Mouse (Mus musculus) CH12.LX (cell line): ENCODE data around the gene Ccser1. TPM values are rescaled to one million over a fixed set of nuclear protein-coding genes. Genes with fewer than 3 reads are reported as not detected.

Experiments used
- DNase-seq: peaks from one replicate; pipeline ENCODE4 v3.0.0-alpha.2; 2013; ENCODE audit errors: extremely low read depth
- H3K27ac ChIP-seq: 2 replicates; pipeline ENCODE4 v1.5.1; 2012; ENCODE audit warnings: low read depth, mild to moderate bottlenecking, control low read depth, moderate library complexity; ENCODE audit not compliant: insufficient read depth
- H3K27me3 ChIP-seq: replicated peaks from 2 replicates; pipeline ENCODE3; 2012; ENCODE audit warnings: inconsistent platforms
- H3K36me3 ChIP-seq, 2 experiments: replicated peaks in 1 of 2; 2 replicates each; pipeline versions ENCODE3 to v1.6.1; 2012; ENCODE audit warnings: inconsistent platforms in 1 of 2, low read length in 1 of 2, mild to moderate bottlenecking in 1 of 2, mixed read lengths in 1 of 2, moderate library complexity in 1 of 2; ENCODE audit not compliant: control insufficient read depth in 1 of 2, insufficient read depth in 1 of 2
- H3K4me1 ChIP-seq, 2 experiments: 2 replicates each; pipeline ENCODE4 v1.6.1; 2012; ENCODE audit warnings: inconsistent platforms in 1 of 2, moderate library complexity in 1 of 2; ENCODE audit not compliant: insufficient read depth in 2 of 2, control insufficient read depth in 1 of 2
- H3K4me2 ChIP-seq: 2 replicates; pipeline ENCODE4 v1.6.1; 2012; ENCODE audit warnings: low read depth, mild to moderate bottlenecking, control low read depth; ENCODE audit not compliant: poor library complexity, insufficient read depth, severe bottlenecking
- H3K4me3 ChIP-seq, 3 experiments: fragments of 150-350 bp in 1 of 3; sonication (generic) in 1 of 3; replicated peaks in 1 of 3; 2 replicates each; pipeline versions ENCODE3 to v1.5.1; 2011 to 2012; ENCODE audit warnings: low read depth in 2 of 3, low read length in 2 of 3, mild to moderate bottlenecking in 2 of 3, moderate library complexity in 2 of 3, control low read depth in 1 of 3, improper control_type of control experiment in 1 of 3, inconsistent platforms in 1 of 3, mixed read lengths in 1 of 3; ENCODE audit not compliant: poor library complexity in 1 of 3
- H3K79me2 ChIP-seq: replicated peaks from 2 replicates; pipeline ENCODE4 v1.6.1; 2012; ENCODE audit warnings: mild to moderate bottlenecking, moderate library complexity; ENCODE audit not compliant: control insufficient read depth, poor library complexity, insufficient read depth, severe bottlenecking; ENCODE audit errors: extremely low read depth
- H3K9ac ChIP-seq: 2 replicates; pipeline ENCODE4 v1.6.1; 2012; ENCODE audit warnings: low read depth, mild to moderate bottlenecking, control low read depth, moderate library complexity; ENCODE audit not compliant: insufficient read depth
- H3K9me3 ChIP-seq: replicated peaks from 2 replicates; pipeline ENCODE3; 2012; ENCODE audit warnings: low read length, inconsistent platforms, mixed read lengths
- CTCF ChIP-seq, 2 experiments: IDR thresholded peaks in 1 of 2; conservative IDR thresholded peaks in 1 of 2; 2 replicates each; pipeline ENCODE4 v1.5.1; 2011 to 2012; ENCODE audit warnings: low read depth in 2 of 2, low read length in 2 of 2, improper control_type of control experiment in 1 of 2, inconsistent platforms in 1 of 2, mild to moderate bottlenecking in 1 of 2, moderate library complexity in 1 of 2
- EP300 ChIP-seq: IDR thresholded peaks from 2 replicates; pipeline ENCODE4 v1.6.1; 2011; ENCODE audit warnings: low read length, improper control_type of control experiment
- ETS1 ChIP-seq: conservative IDR thresholded peaks from 2 replicates; pipeline ENCODE4 v1.6.1; 2012; ENCODE audit warnings: low read depth, mild to moderate bottlenecking, inconsistent platforms, low read length, improper control_type of control experiment, moderate library complexity
- GABPA ChIP-seq: IDR thresholded peaks from 2 replicates; pipeline ENCODE4 v1.6.1; 2012; ENCODE audit warnings: low read depth, low read length, improper control_type of control experiment, inconsistent platforms; ENCODE audit not compliant: insufficient replicate concordance
- HCFC1 ChIP-seq: IDR thresholded peaks from 2 replicates; pipeline ENCODE4 v1.6.1; 2012; ENCODE audit warnings: low read depth, mild to moderate bottlenecking, inconsistent platforms, low read length, improper control_type of control experiment
- IRF4 ChIP-seq: IDR thresholded peaks from 2 replicates; pipeline ENCODE4 v1.6.1; 2014; ENCODE audit warnings: low read depth, mild to moderate bottlenecking, inconsistent platforms, low read length, improper control_type of control experiment
- MAFK ChIP-seq: IDR thresholded peaks from 2 replicates; pipeline ENCODE4 v1.6.1; 2011; ENCODE audit warnings: low read length, improper control_type of control experiment; ENCODE audit not compliant: insufficient replicate concordance
- MAX ChIP-seq: IDR thresholded peaks from 2 replicates; pipeline ENCODE4 v1.6.1; 2011; ENCODE audit warnings: low read length, improper control_type of control experiment
- MAZ ChIP-seq: IDR thresholded peaks from 2 replicates; pipeline ENCODE4 v1.6.1; 2012; ENCODE audit warnings: low read depth, mild to moderate bottlenecking, inconsistent platforms, low read length, improper control_type of control experiment, moderate library complexity
- MXI1 ChIP-seq: IDR thresholded peaks from 2 replicates; pipeline ENCODE4 v1.6.1; 2011; ENCODE audit warnings: mild to moderate bottlenecking, low read depth, low read length, improper control_type of control experiment
- MYC ChIP-seq: IDR thresholded peaks from 2 replicates; pipeline ENCODE4 v1.6.1; 2011; ENCODE audit warnings: low read depth, mild to moderate bottlenecking, improper control_type of control experiment, low read length
- NELFE ChIP-seq: IDR thresholded peaks from 2 replicates; pipeline ENCODE4 v1.6.1; 2011; ENCODE audit warnings: low read depth, low read length, improper control_type of control experiment
- NRF1 ChIP-seq: IDR thresholded peaks from 2 replicates; pipeline ENCODE4 v1.6.1; 2014; ENCODE audit warnings: low read depth, mild to moderate bottlenecking, inconsistent platforms, low read length, improper control_type of control experiment, moderate library complexity
- RCOR1 ChIP-seq: conservative IDR thresholded peaks from 2 replicates; pipeline ENCODE4 v1.6.1; 2012; ENCODE audit warnings: low read depth, mild to moderate bottlenecking, inconsistent platforms, low read length, improper control_type of control experiment
- SIN3A ChIP-seq: IDR thresholded peaks from 2 replicates; pipeline ENCODE4 v1.6.1; 2012; ENCODE audit warnings: low read length, improper control_type of control experiment, inconsistent platforms
- TBP ChIP-seq: conservative IDR thresholded peaks from 2 replicates; pipeline ENCODE4 v1.6.1; 2011; ENCODE audit warnings: low read depth, low read length, improper control_type of control experiment
- USF2 ChIP-seq: conservative IDR thresholded peaks from 2 replicates; pipeline ENCODE4 v1.6.1; 2011; ENCODE audit warnings: low read depth, low read length, improper control_type of control experiment
- ZC3H11A ChIP-seq: IDR thresholded peaks from 2 replicates; pipeline ENCODE4 v1.6.1; 2012; ENCODE audit warnings: low read depth, mild to moderate bottlenecking, inconsistent platforms, low read length, improper control_type of control experiment
- dilution Hi-C: fragments of 300-500 bp; cut with MboI; formaldehyde crosslinking; loops from 2 replicates; pipeline ENCODE4 v1.14.3; 2020; ENCODE audit warnings: low sequenced_read_pairs; ENCODE audit not compliant: extremely low pct_unique_long_range_greater_than_20kb, extremely low pct_ligation_motif_present
- in situ Hi-C: fragments of 300-500 bp; cut with MboI; formaldehyde crosslinking; loops from 3 replicates; pipeline ENCODE4 v1.14.3; 2019; ENCODE audit warnings: low sequenced_read_pairs, low pct_ligation_motif_present, low pct_unique_long_range_greater_than_20kb, mixed read lengths
- polyA plus RNA-seq: library from polyadenylated mRNA; unstranded; fragments of >175 nt; gene quantifications from 2 replicates; pipeline ENCODE4 v1.2.1, GENCODE M21; 2012; ENCODE audit warnings: low read depth; ENCODE audit not compliant: insufficient read length
- total RNA-seq, 2 experiments: library from RNA; depleted of rRNA; stranded (reverse); fragments of 300-350 nt in 1 of 2; fragments of >200 nt in 1 of 2; gene quantifications; 2 replicates each; pipeline ENCODE4 v1.2.3; 2012 to 2014

Gene Ccser1
- total and polyA plus RNA-seq, 3 experiments = not detected

DNA sequence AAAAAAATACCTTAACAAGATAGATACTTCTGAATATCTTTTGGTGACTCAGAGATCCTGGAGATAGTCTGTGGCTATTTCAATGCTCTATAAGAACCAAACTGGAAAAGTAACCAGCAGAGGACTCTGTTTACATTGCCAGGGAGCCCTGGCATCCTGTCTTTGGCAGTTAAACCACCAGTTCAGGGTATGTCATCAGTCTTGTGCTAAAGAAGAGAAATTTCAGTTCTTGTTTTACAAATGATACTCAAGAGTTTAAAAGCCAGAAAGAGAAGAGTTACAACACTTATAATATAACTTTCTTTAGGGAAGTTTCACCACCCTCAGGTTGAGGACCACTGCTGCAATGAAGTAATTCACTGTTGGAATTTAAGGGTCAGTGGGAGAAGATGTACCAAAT lies 258.0 kb downstream of the Ccser1 start:
- H3K9me3 ChIP-seq = peaks cover 26% of the 10 kb centered on the region
- H3K9ac ChIP-seq = no peak overlapping the region
- H3K27ac ChIP-seq = no peak overlapping the region
- TF ChIP-seq EP300 (no peak), CTCF (conservative IDR thresholded peaks at IDR 0.05 in 1 of 2, IDR thresholded peaks at IDR 0.05 in 1 of 2; ENCODE audit: low read depth in 2 of 2, low read length in 2 of 2) (no peak), IRF4 (no peak), HCFC1 (no peak), NELFE (no peak), RCOR1 (no peak), TBP (no peak)
- TF ChIP-seq, all 38 proteins: peak for 0
- Histone ChIP-seq H3K4me2 (no peak overlapping the region), H3K4me1 (no peaks in the 10 kb centered on the region), H3K36me3 (no peaks in the 10 kb centered on the region), H3K4me3 (no peak overlapping the region), H3K79me2 (no peaks in the 10 kb centered on the region), H3K27me3 (no peaks in the 10 kb centered on the region)
- in situ Hi-C loops (no loop called here), dilution Hi-C loops (no loop called here)
- DNase-seq = no peak

DNA sequence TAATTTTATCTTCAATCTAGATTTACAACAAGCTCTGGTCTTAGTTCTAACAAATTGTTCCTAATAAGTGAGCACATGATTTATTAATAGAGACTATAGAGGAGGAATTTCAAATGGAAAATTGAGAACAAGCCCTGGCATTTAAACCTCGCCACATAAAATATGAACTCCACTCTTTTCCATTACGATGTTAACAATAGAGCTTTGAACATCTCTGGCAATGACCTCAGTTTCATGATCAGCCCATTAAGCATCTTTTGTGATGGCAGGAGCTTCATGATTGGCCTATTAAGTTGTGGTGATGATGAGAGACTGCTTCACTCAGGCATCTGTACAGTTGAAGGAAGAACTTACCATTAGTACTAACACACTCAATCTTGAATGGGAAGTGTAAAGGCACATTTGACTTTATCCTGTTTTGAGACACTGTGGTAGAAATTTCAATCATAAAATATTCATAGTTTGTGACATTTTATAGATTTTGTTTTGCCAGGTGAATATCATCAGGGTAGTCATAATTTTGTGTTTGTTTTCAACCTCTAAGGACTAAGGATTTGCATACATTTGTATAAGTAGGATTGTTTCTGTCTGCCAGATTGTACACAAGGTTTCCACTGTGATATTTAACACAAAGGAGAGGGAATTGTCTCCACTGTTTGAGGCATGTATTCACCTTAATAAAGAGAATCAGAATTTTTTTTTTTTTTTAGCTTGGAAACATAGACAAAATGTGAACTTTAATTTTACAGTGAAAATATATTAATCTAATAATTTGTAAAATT lies 291.4 kb downstream of the Ccser1 start:
- no peak for DNase-seq
- H3K4me1 ChIP-seq = no peaks in the 10 kb centered on the region
- H3K36me3 ChIP-seq = no peaks in the 10 kb centered on the region
- H3K4me2 ChIP-seq = no peak overlapping the region
- no peaks in the 10 kb centered on the region for H3K27me3 ChIP-seq
- dilution Hi-C loops = no loop called here
- no peak overlapping the region for H3K4me3 ChIP-seq
- H3K79me2 ChIP-seq = no peaks in the 10 kb centered on the region
- TF ChIP-seq SIN3A (no peak), USF2 (no peak), MYC (no peak), TBP (no peak), ETS1 (no peak), MXI1 (no peak)
- in situ Hi-C loops = no loop called here
- peaks cover 28% of the 10 kb centered on the region for H3K9me3 ChIP-seq
- no peak overlapping the region for H3K27ac ChIP-seq
- H3K9ac ChIP-seq = no peak overlapping the region

DNA sequence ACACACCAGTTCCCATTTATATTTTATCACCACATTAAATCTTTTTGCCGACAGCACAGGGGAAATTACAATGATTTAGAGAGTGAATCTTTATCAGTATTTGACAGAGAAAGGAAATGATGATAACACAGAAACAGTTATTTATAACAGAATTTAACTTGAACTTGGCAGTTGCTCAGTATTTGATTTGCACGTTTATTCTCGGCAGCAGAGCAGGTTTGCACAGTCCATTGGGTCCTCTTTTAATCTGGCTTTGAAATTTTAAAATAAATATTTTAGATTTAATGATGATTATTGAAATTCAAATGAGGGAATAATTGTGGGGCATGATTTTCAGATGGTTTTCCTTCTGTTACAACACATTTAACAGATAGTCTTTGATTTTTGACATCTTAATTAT lies 305.2 kb downstream of the Ccser1 start:
- Histone ChIP-seq H3K9me3 (peaks cover 9% of the 10 kb centered on the region), H3K27ac (no peak overlapping the region), H3K4me1 (no peaks in the 10 kb centered on the region), H3K4me3 (no peak overlapping the region), H3K9ac (no peak overlapping the region), H3K79me2 (no peaks in the 10 kb centered on the region), H3K4me2 (no peak overlapping the region), H3K27me3 (no peaks in the 10 kb centered on the region), H3K36me3 (no peaks in the 10 kb centered on the region)
- DNase-seq = no peak
- dilution Hi-C loops (no loop called here), in situ Hi-C loops (no loop called here)
- TF ChIP-seq MAZ = no peak
- TF ChIP-seq ZC3H11A = no peak
- no peak for TF ChIP-seq MAX
- no peak for TF ChIP-seq GABPA
- TF ChIP-seq MAFK = no peak
- no peak for TF ChIP-seq NRF1
